Mouse (Mus musculus): ENCODE results near the gene Ttf2.

Gene Ttf2

DNA sequence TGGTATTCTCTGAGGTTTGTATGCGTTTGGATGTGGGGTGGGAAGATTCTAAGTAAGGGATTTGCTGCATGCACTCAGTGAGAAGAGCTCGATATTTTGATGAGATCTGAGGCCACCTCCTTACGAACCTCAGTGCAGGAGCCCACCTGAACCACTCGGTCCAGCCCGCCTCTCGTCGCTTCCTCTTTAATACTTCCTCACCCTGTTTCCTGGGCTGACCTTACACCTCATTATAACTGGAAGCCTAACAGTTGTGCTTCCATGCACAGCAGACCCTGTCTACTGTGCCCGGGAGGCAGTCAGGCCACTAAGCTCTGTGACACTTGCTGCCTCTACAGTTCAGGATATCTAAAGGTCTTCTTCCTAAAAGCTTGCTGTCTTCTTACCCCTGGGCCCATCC, 9.8 kb upstream of the Ttf2 start:
- peak; percentile 30 for DNase-seq (ENCODE audit: extremely low read depth, low read depth)

DNA sequence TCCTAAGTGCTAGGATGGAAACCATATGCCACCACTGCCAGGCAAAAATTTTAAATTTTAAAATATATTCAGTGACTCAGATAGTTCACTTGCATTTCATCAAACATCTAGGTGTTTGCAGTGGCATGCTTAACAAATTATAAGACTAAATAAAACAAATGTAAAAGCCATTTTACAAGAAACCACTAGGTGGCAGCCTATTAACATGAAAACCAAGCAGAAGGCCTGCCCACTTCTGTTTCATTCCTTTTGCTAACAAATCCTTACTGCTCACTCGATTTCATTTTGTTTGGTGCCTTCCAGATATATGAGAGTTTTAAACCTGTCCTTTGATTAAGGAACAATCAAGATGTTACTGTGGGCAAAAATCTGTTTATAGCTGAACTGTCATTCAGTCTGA, 4.4 kb upstream of the Ttf2 start:
- DNase-seq (ENCODE audit: extremely low read depth, low read depth): peak; percentile 76

DNA sequence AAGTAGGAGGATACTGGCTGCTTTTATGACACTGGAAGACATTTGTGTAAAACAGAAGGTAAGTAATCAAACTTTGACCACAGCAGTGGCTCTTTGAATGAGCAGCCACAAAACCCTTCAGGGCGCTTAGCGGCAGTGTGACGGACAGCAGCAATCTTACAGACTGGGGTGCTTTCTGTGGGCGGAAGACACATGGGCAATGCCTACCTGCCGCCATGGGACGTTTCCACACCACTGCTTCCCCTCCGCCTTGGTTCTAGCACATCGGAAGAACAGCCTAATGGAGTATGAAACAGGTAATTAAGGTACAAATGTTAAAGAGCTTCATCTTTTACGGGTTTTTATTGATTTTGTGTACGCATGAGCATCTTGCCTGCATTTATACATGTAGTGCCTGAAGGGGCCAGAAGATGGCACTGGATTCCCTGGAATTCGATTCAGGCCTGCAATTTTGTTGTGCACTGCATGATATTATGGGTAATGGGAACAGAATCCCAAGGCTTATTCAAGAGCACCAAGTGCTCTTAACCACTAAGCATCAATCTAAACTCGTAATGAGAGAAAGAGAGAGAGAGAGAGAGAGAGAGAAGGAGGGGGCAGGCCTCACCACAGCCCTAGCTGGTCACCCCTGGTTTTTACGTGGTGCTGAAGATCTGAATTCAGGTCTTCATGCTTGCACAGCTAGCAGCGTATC, 5.5 kb downstream of the Ttf2 start:
- DNase-seq (ENCODE audit: extremely low read depth, low read depth): peak; percentile 33

DNA sequence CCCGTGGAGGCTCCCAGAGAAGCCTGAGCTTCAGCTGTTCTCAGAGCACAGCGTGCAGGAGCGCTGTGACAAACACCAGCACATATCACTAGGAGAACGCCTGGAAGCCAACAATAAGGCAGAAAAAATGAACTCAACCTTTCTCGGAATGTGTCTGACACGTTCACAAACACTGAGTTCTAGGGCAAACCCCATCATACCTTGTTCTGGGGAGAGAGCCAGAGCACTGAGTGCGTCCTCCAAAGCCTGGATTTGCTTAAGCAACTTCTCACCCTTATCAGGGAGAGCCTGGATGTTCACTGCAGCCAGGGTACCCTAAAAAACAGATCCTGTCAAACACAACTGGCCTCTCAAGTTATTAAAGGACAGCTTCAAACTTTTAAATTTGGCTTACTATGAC, 8.0 kb downstream of the Ttf2 start:
- DNase-seq (ENCODE audit: extremely low read depth, low read depth): no peak

DNA sequence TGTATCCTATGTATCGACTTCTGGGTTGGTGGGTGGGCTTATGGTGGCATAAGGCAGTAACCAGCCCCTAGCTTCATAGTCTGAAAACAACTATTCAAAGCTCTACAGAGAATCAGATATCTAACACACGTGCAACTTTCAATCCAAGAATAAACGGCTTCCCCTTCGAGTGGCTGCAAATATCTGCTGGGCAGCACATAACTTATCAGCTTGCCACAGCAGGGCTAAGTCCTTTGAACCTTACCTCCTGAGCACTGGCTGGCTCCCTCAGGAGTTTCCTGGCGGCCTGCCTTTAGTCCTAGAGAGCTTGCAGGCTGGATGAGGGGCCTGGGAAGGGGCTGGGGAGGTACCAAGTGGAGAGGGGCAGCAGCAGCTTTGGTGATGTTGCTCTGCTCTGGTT, 8.5 kb downstream of the Ttf2 start:
- peak; percentile 56 for DNase-seq (ENCODE audit: extremely low read depth, low read depth)

DNA sequence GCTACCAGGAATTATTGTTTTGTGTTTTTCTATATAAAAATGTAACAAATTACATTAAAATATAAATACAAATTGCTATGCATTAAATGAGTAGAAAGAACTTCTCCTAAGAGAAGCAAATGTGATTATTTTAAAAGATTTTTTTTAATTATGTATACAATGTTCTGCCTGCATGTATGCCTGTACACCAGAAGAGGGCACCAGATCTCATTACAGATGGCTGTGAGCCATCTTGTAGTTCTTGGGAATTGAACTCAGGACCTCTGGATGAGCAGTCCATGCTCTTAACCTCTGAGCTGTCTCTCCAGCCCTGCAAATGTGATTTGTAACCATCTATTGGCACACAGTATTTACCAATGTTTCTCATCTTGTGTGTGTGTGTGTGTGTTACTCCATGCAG, 14.8 kb downstream of the Ttf2 start:
- DNase-seq (ENCODE audit: extremely low read depth, low read depth): peak; percentile 38

DNA sequence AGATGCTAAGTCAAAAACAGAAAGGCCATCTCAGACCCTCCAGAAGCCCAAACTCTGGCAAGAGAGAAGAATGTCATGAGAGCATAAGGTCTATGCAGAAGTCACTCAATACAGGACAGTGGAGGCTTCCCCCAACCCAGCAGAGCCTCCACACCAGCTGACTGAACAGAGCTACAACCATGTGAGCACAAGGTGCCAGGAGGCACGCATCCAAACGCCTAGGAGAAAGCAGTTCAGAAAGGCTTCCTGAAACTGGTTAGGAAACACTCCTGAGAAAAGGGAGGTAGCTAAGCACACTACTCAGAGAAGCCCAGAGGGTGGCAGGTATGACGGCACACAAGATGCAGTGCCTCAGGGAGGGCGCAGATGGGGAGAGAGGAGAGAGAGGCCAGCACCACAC, 17.9 kb downstream of the Ttf2 start:
- no peak for DNase-seq (ENCODE audit: extremely low read depth, low read depth)

DNA sequence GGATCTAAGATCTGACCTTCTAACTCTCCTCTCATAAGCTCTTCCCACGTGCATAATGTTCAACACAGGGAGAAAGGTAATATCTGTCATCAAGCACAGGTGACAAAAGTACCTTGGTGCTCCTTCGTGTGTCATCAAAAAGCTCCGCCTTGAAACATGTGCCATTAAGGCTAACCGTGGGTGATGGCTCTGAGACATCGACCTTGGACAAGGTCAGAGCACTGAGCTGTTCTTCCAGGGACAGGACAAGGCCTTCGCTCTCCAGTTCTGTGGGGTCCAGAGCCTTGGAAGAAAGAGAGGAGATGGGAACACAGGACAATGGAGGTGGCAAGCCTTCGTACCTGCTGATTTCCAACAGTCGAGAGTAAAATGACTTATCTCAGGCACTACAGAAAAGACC, 22.2 kb downstream of the Ttf2 start:
- no peak for DNase-seq (ENCODE audit: extremely low read depth, low read depth)

DNA sequence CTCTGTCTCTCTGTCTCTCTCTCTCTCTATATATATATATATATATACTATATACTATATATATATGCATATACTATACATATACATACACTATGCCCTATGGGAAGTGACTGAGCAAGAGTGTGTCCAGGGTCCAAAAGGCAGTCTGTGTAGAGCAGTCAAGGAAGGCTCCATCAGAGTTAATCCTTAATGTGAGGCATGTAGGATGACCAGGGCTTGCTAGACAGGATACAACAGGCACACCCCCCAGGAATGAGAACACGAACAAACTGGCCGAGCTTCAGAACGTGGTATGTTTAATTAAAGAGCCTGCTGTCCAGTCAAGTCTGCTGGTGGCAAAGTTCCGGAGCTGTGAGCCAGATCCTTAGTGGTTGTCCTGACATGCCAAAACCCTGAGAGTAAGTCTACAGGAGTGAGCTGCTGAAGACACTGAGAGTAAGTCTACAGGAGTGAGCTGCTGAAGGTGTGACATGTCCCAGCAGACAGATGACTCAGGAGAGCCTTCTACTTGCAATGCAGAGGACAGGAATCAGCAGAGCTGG, 28.9 kb downstream of the Ttf2 start:
- DNase-seq (ENCODE audit: extremely low read depth, low read depth): no peak

DNA sequence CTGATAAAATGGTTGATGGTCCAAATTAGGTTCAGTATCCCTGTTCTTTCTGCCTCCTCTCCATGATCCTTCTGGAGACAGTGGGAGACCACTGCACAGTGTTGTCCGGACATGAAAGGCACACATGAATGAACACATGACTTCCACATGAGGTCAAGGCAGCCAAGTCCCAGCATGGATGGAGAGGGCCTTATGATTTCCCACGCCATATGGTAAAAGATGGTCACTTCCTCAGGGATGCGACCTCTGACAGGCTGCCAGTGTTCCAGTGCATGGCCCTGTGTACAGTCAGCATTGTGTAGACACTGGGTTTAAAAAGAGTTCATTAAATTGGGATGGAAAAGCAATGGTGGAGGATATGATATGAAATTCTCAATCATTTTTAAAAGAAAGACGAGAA, 31.3 kb downstream of the Ttf2 start:
- no peak for DNase-seq (ENCODE audit: extremely low read depth, low read depth)

DNA sequence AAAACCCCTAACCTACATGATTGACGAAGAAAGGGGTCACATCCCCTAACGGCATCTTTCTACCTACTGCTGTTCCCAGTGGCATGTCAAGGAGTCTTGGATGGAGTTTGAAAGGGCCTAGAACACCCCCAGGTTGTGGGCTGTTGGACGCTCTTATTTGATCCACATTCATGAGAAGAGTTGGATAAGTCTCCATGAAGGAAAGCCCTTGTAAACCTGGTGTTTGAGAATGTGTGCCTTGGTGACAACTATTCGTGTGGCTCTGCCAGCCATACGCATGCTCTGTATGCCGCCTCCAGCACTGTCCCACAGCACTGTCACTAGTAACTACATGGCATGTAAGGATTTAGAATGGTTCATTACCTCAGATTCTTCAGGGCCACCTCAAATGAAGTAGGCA, 33.3 kb downstream of the Ttf2 start:
- no peak for DNase-seq (ENCODE audit: extremely low read depth, low read depth)

DNA sequence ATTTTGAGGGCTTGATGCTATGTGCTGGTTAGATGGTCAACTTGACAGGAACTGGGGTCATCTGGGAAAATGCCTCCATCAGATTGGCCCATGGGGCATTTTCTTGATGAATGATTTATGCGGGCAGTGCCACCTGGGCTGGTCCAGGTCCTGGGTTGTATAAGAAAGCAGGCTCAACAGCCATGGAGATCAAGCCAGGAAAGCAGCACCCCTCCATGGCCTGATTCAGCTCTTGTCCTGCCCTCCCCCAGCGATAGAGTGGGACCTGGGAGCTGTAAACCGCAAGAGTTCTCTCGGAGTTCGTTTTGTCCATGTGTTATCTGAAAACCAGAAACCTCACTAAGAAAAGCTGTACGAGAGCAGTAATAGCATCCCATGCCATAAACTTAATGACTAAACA, 33.9 kb downstream of the Ttf2 start:
- DNase-seq (ENCODE audit: extremely low read depth, low read depth): no peak

DNA sequence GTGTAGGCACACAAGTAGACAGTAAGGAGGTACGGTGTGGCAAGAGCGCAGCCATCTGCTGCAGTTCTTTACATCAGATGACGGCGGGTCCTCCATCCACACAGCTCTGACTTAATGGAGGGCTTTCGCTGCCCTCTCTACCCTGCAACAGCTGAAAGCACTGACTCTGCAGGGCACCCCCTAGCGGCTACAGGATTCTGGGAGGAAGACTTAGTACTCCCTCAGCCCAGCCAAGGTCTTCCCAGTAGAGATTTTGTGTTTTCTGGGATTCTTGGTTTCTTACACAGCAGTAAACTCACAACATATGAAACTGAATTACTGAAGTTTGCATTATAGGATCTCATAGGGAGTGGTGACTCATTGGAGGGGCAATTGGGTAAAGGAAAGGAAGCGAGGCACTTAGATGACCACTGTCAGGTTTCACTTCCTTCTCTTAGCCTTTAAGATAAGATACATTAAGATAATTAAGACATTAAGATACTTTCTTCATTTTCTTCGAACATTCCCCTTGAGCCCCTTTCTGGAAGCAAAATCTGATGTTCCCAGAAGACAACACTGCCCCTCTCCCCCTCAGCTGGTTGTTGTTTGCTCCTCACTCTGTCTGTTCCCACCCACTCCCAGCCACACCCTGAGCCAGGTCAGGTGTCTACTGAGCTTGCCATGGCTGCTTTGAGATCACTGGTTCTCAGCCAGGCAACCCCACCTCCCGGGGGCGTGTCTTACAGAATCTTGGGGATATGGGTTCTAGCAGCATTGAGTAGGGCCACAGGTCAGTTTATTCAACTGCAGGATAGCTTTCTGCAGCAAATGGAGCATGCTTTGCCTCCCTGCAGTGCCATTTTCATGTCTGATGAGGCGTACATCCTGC, 37.2 kb downstream of the Ttf2 start:
- no peak for DNase-seq (ENCODE audit: extremely low read depth, low read depth)

DNA sequence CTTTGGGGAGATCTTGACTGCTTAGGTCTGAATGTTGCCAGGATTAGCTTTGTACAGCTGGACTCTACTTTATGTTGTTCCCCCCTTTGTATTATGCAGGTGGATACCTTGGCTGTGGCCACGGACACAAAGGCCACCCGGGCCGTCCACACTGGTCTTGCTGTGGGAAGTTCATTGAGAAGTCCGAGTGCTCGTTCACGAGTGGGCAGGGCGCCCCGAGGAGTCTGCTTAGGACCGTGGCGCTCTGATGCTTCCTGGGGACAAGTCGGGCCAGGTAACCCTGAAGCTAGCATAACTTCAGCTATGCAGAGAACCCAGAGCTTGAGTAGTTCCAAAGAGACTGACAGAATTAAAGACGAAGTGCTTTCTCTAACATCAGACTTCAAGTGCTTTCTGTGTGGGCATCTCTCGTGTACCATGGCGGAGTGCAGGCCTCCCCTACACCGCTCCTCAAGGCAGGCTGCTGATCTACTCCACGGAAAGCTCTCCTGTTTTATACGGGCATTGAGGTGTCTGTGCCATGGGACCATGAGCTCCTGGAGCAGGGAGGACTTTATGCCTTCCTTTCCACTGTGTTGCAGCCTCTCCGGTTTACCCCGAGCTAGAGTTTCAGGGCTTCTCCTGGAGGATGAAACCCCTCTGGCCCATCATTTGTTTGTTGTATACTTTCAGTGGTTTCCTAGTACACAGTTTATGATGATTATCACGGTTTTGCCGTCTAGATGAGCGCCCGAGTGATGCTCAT, 38.0 kb downstream of the Ttf2 start:
- no peak for DNase-seq (ENCODE audit: extremely low read depth, low read depth)

DNA sequence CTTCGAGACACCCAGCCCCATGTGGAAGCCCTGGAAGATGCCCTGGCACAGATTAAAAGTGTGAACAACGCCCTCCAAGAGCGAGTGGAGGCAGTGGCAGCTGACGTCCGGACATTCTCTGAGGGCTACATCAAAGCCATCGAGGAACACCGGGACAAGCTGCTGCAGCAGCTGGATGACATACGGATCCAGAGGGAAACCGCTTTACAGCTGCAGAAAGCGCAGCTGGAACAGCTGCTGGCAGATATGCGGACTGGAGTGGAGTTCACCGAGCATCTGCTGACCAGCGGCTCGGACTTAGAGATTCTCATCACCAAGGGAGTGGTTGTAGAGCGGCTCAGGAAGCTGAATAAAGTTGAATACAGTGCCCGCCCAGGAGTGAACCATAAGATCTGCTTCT, 44.3 kb downstream of the Ttf2 start:
- no peak for DNase-seq (ENCODE audit: extremely low read depth, low read depth)

DNA sequence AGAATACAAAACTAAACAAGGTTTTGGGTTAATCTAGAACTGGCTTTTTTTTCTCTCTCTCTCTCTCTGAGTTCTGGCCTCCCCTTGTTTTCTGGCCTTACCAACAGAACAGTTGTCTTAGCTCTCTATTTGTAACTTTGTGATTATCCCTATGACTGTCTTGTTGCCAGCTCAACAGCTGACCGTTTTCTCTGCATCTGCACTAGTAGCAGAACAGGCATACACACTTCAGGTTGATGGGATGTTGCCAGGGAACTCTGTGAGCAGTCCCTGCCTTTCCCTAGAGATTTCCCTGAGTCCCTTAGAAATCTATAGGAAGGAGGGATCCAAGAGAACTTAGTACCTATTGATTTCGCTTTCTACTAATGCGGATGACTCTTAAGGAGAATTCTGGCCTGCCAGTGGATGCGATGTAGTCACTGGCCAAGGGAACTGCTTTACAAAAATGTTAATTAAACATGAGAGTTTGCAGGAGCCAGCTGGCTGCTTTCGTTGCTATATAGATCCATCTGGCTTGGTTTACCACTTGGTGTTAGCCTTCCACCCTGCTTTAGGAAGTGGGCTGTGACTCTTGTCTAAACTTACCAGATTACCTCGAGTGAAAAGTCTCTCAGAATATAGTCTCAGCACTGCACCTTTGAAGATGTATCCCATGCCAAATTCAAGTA, 45.3 kb downstream of the Ttf2 start:
- no peak for DNase-seq (ENCODE audit: extremely low read depth, low read depth)

DNA sequence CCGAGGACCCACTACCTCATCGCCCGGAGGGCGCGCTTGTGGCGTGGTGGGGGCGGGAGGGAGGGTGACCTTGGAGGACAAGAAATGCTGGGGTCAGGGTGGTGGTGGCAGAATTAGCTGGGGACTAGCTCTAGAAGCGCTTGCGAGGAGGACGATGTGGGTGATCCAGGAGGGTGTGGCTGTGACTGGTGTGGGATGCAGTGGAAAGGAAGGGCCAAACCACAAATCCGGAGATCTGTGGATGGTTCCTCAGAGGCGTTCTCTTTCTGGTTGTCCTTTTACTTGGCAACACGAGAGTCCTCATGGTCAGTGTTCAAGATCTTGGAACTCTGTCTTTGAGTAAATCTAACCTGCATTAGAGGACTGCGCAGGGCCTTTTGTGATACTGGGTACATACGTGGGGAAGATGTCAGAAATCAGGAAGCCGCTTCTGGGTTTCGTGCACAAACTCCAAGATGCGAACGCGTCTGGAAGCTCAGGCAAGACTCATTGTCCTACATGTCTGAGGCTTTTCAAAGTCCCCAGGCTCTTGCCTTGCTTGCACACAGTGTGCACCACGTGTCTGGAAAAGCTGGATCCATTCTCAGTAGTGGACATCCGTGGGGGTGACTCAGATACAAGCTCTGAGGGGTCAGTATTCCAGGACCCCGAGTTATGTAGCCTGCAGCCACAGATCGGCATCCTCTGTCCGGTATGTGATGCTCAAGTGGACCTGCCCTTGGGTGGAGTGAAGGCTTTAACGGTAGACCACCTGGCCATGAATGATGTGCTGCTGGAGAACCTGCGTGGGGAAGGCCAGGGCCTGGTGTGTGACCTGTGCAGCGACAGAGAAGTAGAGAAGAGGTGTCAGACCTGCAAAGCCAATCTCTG, 46.7 kb downstream of the Ttf2 start:
- peak; percentile 61 for DNase-seq (ENCODE audit: extremely low read depth, low read depth)

DNA sequence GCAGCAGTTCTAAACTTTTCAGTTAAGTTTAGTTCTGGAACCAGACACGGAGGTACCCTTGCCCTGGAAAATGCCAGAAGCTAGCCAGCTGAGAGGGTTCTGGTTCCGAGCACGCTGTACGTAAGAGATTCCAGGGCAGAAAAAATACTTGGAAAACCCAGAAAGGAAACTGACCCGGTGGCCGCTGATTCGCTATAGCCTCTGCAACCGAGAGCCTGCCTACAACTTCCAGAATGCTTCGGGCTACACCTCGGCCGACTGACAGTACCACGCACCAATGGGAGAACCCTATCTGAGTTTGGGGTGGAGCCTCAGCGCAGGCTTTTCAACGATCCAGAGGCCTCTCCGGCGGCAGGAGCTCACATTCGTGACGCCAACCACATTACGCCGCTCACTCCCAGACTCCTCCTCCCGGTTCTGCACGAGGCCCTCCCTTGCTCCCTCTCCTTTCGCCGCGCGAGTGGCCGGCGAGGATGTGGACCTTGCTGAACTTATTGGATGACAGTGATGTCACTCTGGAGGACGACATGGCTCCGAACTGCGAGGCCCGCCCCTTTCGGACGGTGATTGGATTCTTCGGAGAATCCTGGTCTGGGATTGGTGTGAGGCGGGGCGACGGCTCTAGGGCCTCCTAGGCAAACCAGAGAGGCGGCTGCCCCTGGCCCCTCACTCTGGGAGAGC, 47.5 kb downstream of the Ttf2 start, which contains the start of gene Trim45:
TSS of gene Trim45 (plus strand) at position 378 of the 681 bp plus-strand sequence.
- DNase-seq (ENCODE audit: extremely low read depth, low read depth): peak; percentile 100

DNA sequence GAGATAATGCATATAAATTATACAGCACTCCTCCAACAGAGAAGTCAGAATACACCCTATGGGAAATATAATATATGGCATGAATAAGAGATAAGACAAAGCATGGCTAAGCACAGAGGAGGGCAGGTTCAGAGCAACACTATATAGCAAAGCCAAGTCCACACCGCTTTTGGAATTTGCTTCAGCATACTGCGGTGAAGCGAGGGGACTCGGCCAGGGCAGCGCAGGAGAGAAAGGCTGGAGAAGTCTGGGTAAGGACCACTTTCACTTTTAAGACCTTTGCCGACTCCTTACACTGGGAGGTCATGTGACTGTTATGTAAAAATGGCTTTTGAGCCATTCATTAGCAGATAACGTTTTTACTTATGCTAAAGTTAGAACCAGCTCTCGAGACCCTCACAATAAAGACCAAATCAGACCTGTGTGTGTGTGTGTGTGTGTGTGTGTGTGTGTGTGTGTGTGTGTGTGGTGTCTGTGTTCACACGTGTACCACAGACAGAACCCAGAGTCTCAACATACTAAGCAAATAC, 48.8 kb downstream of the Ttf2 start:
- peak; percentile 41 for DNase-seq (ENCODE audit: extremely low read depth, low read depth)
